Mouse (Mus musculus): Measurements from ENCODE around the gene Bpi. TPM values are rescaled to one million over a fixed set of nuclear protein-coding genes. Genes with fewer than 3 reads are reported as not detected.

Bpi gene
- polyA plus RNA-seq (2017; shearing (Covaris generic)): not detected

DNA sequence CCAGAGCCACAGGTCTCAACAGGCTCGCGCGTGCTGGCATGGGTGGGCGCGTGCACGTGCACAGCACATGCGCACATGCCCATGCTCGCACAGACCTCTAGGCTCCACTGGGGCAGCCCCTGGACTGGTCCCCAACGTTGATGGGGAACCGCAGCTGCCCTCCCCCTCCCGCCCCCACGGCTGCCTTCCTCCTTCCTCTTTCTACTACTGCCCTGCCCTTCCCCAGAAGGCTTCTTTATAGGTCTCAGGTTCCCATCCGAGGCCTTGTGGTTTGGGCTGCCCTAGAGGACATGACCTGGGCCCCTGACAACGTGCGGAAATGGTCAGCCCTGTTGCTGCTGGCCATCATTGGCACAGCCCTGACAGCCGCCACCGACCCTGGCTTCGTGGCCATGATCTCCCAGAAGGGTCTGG, at the start of gene Bpi:
TSS of gene Bpi (plus strand) at position 90 of the 414 bp plus-strand sequence.
- ATAC-seq: no peak

DNA sequence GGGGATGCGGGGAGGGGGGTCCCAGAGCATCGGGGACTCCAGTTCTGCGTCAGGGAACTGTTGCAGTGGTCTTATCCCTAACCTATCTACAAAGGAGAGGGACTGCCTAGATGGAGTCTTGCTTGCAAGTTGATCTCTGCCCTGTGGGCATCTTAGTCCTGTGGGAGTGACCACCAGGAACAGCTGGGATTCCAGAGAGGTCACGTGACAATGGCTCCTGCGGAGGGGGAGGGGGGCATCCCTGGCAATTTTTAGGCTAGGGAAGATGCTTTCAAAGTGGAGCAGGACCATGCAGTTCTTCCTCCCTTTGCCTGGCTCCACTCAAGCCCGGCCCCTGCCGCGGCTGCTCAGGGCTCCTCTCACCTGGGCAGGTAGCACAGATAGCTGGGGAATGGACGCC, 48.1 kb upstream of the Bpi start:
- no peak for ATAC-seq

DNA sequence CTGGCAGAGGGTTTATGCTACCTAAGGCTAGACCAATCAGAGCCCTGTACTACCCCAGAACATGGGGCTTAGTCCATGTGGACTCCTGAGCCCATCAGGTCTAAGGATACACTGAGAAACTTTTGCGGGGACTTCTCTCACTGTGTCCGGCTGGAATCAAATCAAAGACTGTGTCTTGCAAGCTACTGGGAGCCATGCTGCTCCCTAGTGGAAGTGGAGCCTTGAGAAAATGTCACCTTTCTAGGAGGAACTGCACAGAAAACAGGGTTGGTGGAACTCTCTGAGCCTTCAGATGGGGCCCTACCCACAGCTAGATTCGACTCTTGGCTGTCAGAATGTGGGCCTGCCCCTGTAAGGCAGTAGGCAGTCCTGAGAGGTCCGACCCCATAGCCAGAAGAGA, 47.4 kb upstream of the Bpi start:
- no peak for ATAC-seq

GRCm38 (mm10) chr2:158210958-158211357, 46.9 kb upstream of the Bpi start:
- ATAC-seq: no peak

DNA sequence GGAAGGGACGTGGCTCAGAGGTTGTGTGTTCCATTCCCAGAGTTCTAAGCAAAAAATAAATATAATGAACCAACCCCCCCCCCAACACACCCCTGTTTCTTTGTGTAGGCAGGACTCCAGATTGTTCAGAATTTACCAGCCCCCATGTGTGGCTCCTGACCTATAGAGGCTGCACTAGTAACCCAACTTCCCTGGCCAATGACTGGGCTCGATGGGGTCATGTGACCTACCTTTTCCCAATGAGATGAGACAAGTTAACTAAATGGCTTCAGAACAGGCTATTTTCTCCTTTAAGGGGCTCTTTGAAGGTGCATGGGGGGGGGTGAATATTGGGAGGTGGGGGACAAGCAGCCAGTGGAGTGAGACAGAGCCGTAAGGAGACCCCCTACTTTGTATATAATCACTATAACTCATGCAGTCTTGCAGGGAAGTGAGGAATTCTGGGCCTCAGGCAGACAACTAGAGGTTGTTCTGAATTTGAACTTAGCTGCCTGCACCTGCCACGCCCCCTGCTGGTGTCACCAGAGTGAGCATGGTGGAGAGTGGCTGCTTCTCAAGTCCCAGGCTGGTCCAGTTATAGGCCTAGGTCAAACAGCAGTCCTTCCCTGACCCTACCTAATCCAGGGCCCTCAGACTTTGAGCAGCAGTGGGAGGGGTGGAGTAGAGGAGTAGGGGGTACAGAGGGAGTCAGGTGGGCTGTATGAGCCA, 46.0 kb upstream of the Bpi start:
- ATAC-seq: no peak

DNA sequence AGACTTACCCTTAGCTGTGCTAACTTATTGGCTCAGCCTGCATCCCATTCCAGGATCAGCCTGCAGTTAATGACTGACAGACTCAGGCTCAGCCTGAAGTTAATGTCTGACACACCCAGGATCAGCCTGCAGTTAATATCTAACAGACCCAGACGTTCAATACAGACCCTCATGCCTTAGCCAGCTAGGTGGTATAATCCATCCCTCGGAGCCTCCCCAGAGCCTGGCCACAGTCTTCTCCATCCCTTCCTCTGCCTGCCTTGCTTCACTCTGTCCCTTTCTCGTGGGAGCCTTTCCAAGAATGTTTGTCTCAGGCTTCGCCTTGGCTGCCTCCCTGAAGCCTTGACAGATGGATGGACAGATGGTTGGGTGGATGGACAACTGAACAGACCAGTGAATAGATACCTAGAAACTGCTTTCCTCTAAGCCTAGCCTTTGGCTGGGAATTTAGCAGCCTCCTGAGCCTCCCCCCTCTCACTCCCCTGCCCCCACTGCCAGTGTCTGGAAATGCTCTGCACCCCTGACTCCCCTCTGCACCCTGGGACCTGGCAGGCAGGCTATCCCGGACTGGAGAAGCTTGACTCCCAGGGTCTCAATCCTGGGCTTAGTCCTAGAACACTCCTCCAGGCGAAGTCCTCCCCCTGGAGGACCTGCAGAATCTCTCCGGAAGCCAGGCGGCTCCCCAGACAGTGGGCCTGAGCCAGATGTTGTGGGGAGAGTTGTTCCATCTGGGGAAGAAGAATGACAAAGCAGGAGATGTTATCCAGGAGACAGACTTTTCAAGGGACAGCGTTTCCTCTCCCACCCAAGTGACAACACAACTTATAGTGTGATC, 42.4 kb upstream of the Bpi start:
- no peak for ATAC-seq

DNA sequence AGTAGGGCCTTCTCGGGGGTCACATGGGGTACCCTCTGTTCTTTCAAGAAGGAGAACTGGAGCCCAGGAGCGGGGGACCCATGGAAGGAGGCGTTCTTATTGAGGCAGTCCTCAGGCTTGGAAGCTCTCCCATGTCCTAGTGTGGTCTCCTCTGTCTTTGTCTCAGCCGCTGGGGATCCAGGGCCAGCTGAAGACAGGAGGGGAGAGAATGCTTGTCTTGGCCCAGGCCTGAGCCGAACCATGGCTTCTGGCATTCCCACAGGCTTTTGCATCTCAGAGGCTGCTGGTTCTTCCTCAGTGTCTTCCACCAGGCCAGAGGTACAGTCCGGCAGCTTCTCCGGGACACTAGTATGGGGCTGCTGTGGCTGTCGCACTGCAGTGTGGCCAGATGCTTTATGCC, 41.4 kb upstream of the Bpi start:
- no peak for ATAC-seq

GRCm38 (mm10) chr2:158219562-158219961, 38.3 kb upstream of the Bpi start:
- ATAC-seq: no peak

DNA sequence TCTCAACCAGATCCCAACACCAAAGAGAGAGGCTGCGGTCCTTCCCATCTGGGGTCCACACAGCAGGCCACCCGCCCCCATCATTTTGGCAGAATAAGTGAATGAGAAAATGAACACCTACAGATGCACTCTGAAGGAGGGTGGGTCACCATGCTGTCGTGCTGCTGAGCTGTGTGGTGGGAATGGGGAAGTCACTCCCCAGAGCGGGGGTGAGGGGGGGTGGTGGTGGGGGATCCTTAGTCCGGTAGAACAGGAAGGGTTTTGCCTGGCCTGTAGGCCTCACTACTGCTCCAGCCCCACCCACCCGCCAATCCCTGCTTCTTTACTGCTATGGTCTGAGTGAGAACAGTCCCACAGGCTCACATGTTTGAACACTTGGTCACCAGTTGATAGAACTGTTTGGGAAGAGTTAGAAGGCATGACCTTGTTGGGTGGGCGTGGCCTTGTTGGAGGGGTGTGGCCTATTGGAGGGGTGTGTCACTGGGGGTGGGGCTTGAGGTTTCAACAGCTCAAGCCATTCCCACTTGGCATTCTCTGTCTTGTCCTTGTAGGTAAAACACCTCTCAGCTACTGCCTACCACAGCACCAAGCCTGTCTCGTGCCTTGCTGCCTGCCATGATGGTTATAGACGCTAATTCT, 36.3 kb upstream of the Bpi start:
- no peak for ATAC-seq

GRCm38 (mm10) chr2:158222664-158223063, 35.2 kb upstream of the Bpi start:
- ATAC-seq: no peak

- no peak for ATAC-seq
These were observed 34.4 kb upstream of the Bpi start for GRCm38 (mm10) chr2:158223497-158223896.

DNA sequence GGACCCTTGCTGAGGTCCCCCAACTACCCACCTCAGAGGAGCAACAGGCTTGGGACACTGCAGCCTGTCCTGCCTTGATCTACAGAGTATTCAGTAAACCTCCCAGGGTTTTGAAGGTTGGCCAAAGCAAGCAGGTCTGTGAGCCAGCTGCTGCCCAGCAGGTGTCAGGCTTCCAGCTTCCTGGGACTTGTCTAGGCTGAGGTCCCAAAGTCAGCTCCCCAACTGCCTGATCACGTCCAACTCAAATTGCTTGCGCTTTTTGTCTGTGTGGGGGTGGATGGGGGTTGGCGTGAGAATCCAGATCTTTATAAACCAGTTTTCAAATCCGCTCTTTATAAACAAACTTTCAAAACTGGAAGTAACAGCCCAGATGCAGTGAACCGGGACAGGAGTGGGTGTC, 32.6 kb upstream of the Bpi start:
- no peak for ATAC-seq

GRCm38 (mm10) chr2:158228670-158229502, 29.0 kb upstream of the Bpi start, which contains the start of gene D630003M21Rik:
TSS of gene D630003M21Rik (minus strand) at chr2:158229222.
- ATAC-seq: no peak

GRCm38 (mm10) chr2:158229503-158229892, 28.4 kb upstream of the Bpi start:
- no peak for ATAC-seq

DNA sequence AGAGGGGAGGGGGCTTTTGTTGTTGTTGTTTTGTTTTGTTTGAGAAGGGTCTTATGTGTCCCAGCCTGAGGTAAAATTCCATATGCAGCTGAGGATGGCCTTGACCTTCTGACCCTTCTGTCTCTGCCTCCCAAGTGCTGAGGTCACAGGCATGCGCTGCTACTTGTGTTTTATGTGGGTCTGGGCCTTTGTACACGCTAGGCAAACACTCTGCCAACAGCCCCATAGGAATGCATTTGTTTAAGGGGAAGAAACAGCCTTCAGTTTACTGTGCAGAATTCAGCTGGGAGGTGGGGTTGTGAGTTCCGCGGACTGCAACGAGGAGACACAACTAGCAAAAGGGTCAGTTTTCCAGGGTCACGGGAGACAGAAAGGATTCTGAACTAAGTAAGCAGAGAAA, 27.3 kb upstream of the Bpi start:
- no peak for ATAC-seq

GRCm38 (mm10) chr2:158231071-158231470, 26.8 kb upstream of the Bpi start:
- no peak for ATAC-seq

GRCm38 (mm10) chr2:158232414-158232813, 25.5 kb upstream of the Bpi start:
- ATAC-seq: no peak

DNA sequence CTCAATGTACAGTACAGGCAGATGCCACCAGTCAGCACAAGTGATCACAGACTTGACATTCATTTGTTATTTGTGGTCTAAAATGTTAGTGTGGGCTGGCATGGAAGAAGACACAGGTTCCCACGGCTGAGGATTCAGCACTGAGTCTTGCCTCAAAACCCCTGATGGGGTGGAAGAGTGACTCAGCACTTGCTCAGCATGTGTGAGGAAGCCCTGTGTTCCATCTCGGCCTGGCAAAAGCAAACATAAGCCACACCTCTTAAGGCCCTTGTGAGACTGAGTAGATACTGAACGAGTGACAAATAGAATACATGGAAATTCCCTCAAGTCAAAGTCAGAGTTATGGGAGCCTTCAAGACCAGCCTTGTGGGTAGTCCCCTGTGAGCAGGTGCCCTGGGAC, 24.8 kb upstream of the Bpi start:
- no peak for ATAC-seq

DNA sequence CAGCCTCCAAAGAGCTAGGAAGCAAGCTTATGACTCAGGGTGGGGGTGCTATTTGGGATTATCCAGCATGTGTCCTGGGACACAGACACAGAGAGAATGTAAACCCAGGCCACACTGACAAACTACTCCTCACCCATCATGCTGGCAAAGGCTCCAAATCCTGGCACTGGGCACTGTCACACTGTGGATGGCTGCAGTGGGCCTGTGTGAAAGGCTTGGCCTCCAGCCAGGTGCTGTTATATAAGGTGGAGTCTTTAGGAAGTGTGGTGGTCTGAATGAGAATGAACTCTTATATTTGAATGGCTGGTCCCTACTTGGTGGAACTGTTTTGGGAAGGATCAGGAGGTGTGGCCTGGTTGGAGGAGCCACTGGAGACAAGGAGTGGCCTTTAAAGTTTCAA, 21.2 kb upstream of the Bpi start:
- no peak for ATAC-seq

GRCm38 (mm10) chr2:158238101-158238500, 19.8 kb upstream of the Bpi start:
- ATAC-seq: no peak

- no peak for ATAC-seq
These were observed 16.7 kb upstream of the Bpi start for GRCm38 (mm10) chr2:158241126-158241738.

Measured in CD4-positive, CD25-positive, alpha-beta regulatory T cell, adult 4 months (primary cell).